Mouse (Mus musculus) neural tube, embryonic 11.5 days (tissue): Measurements from ENCODE around the gene Zfp369. TPM values are rescaled to one million over a fixed set of nuclear protein-coding genes. Genes with fewer than 3 reads are reported as not detected.
"Not testable (repeated sequence)": the region's sequence is repeated elsewhere in the genome, so short reads cannot be mapped to it uniquely, and the experiment has no call there.

Source experiments
- ATAC-seq: fragments of 200-750 bp; cut with Nextera tagmentation; 2 replicates; pipeline ENCODE4 v1.8.0; 2017; ENCODE audit warnings: moderate number of reproducible peaks, mild to moderate bottlenecking, moderate TSS enrichment, moderate library complexity; ENCODE audit not compliant: insufficient read depth, low FRiP score, low TSS enrichment
- DNase-seq: peaks from one replicate; pipeline ENCODE4 v3.0.0-alpha.2; 2015; ENCODE audit warnings: low spot score
- H3K27ac ChIP-seq: fragments of 300-500 bp; sonication (generic); 2 replicates; pipeline ENCODE4 v1.5.1; 2014; ENCODE audit warnings: low read depth, mild to moderate bottlenecking, low read length
- H3K27me3 ChIP-seq: fragments of 300-500 bp; sonication (generic); 2 replicates; pipeline ENCODE4 v1.6.1; 2014; ENCODE audit warnings: mild to moderate bottlenecking, low read length, mixed read lengths; ENCODE audit not compliant: control insufficient read depth, insufficient read depth
- H3K36me3 ChIP-seq: fragments of 300-500 bp; sonication (generic); 2 replicates; pipeline ENCODE4 v1.6.1; 2014; ENCODE audit warnings: mild to moderate bottlenecking, low read length, moderate library complexity, mixed read lengths; ENCODE audit not compliant: control insufficient read depth, insufficient read depth
- H3K4me1 ChIP-seq: fragments of 300-500 bp; sonication (generic); 2 replicates; pipeline ENCODE4 v1.6.1; 2014; ENCODE audit warnings: low read length, mixed read lengths; ENCODE audit not compliant: control insufficient read depth, insufficient read depth
- H3K4me2 ChIP-seq: fragments of 300-500 bp; sonication (generic); 2 replicates; pipeline ENCODE4 v1.6.1; 2014; ENCODE audit warnings: low read depth, mild to moderate bottlenecking, moderate library complexity
- H3K4me3 ChIP-seq: fragments of 300-500 bp; sonication (generic); 2 replicates; pipeline ENCODE4 v1.5.1; 2014; ENCODE audit warnings: low read depth, low read length
- H3K9ac ChIP-seq: fragments of 300-500 bp; sonication (generic); 2 replicates; pipeline ENCODE4 v1.6.1; 2014; ENCODE audit warnings: mild to moderate bottlenecking, low read length
- H3K9me3 ChIP-seq: fragments of 300-500 bp; sonication (generic); 2 replicates; pipeline ENCODE4 v1.6.1; 2016; ENCODE audit warnings: low read length; ENCODE audit not compliant: control insufficient read depth
- WGBS: fragments of 180-500 bp; shearing (Covaris S2); extraction: QIAGEN DNeasy Blood & Tissue Kit; methylation state at CpG from one replicate; pipeline ENCODE4 v1.1.7; 2014; 5-methylcytosine and 5-hydroxymethylcytosine counted together
- polyA plus RNA-seq: library from polyadenylated mRNA; unstranded; fragments of >200 nt; fragmentation: Nextera tagmentation; extraction: Ambion mirVana; gene quantifications from 2 replicates; pipeline ENCODE4 v1.2.1, GENCODE M21; 2014

Zfp369 gene
- polyA plus RNA-seq, 1 experiment from 2014 or later = 18.0 TPM

GRCm38 (mm10) chr13:65348501-65348900 is 69.9 kb downstream of the Zfp369 start:
- WGBS = 60% methylated on average over 5 of the region's 5 CpGs
- not testable (repeated sequence) for H3K4me2 ChIP-seq, H3K4me3 ChIP-seq, H3K4me1 ChIP-seq, H3K27me3 ChIP-seq, H3K9me3 ChIP-seq, H3K36me3 ChIP-seq, DNase-seq, ATAC-seq, H3K9ac ChIP-seq, H3K27ac ChIP-seq

- WGBS = 15% methylated on average over 16 of the region's 33 CpGs
- not testable (repeated sequence) for H3K9ac ChIP-seq, H3K9me3 ChIP-seq, H3K4me1 ChIP-seq, ATAC-seq, H3K27me3 ChIP-seq, DNase-seq, H3K36me3 ChIP-seq, H3K27ac ChIP-seq, H3K4me3 ChIP-seq
- peak overlapping the region; percentile 20; the same call in 1 of the 2 replicates for H3K4me2 ChIP-seq
These were observed 73.2 kb downstream of the Zfp369 start for GRCm38 (mm10) chr13:65351768-65352167.

Other genes starting within 250 kb of the Zfp369 start
- gene Spata31d1c, start 245.8 kb upstream of the Zfp369 start, polyA plus RNA-seq = not detected in 2 replicates
- not detected in 2 replicates for gene Prss47, start 226.1 kb upstream of the Zfp369 start, polyA plus RNA-seq
- 43.0 and 48.1 TPM in 2 replicates for gene Mfsd14b, start 165.8 kb upstream of the Zfp369 start, polyA plus RNA-seq
- gene Olfr465-ps1, start 140.7 kb upstream of the Zfp369 start, polyA plus RNA-seq = not detected in 2 replicates
- gene Olfr466, start 128.6 kb upstream of the Zfp369 start, polyA plus RNA-seq = not detected in 2 replicates
- 0.08 TPM in 1 of 2 replicates, not detected in the other for gene Nlrp4f, start 72.8 kb upstream of the Zfp369 start, polyA plus RNA-seq
- gene Gm10775, start 19.3 kb upstream of the Zfp369 start, polyA plus RNA-seq = not detected in 2 replicates
- not detected in 2 replicates for gene Gm10139, start 233.9 kb downstream of the Zfp369 start, polyA plus RNA-seq